Mouse (Mus musculus) embryo, embryonic 10.5 days (tissue): Measurements from ENCODE around the gene Clec2d.

Experiments
- DNase-seq: peaks from one replicate; pipeline ENCODE4 v3.0.0-alpha.2; 2015; ENCODE audit warnings: low spot score

Gene Clec2d

GRCm38 (mm10) chr6:129224090-129224489, 43.7 kb downstream of the Clec2d start:
- DNase-seq = no peak

DNA sequence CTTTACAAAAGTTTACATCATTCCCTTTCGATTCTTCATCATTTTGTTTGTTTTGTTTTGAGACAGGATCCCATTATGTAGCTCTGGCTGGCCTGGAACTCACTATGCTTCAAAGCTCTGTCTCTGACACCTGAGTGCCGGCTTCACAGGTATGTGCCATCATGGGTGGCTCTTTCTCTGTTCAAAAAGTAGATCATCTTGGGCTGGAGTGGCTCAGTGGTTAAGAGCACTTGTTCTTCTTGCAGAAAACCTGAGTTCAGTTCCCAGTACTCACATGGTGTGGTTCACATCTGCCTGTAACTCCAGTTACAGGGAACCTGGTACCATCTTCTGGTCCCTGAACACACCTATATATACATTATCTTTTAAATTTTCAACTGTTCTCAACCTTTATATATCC, 44.7 kb downstream of the Clec2d start:
- DNase-seq = no peak

DNA sequence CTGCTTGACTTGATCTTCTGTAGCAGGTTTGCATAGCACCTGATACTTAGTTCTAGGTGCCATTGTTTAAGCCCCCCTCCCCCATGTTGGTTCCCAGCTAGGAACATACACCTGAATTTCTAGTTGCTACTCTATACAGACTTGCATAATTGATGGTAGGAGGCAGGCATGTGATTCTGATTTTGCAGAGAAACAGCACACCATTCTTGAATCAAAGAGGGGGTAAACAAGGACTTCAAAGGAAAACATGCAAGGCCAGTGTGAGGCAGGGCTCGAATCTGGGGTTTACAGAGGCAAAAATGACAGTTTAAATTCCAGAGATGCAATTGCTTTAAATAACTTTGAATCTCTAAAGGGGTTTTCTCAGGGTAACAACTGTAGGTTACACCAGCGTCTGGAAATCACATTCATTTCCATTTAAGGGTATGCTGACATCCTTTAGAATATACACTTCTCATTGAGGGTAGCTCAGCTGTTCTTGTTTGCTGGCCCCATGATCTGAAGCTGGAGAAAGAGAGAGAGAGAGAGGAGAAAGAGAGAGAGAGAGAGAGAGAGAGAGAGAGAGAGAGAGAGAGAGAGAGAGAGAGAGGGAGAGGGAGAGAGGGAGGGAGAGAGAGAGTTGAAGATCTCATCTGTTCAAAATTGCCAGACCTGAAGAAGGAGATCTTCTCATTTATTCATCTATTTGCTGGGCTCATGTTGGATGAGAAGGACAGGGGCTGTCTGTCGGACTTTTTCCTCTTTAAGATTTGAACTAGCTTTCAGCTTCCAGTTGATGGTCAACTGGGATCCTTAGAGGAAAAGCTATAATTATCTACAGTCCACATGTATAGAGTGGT, 48.7 kb downstream of the Clec2d start:
- no peak for DNase-seq

GRCm38 (mm10) chr6:129229774-129230578, 49.6 kb downstream of the Clec2d start:
- DNase-seq = no peak

DNA sequence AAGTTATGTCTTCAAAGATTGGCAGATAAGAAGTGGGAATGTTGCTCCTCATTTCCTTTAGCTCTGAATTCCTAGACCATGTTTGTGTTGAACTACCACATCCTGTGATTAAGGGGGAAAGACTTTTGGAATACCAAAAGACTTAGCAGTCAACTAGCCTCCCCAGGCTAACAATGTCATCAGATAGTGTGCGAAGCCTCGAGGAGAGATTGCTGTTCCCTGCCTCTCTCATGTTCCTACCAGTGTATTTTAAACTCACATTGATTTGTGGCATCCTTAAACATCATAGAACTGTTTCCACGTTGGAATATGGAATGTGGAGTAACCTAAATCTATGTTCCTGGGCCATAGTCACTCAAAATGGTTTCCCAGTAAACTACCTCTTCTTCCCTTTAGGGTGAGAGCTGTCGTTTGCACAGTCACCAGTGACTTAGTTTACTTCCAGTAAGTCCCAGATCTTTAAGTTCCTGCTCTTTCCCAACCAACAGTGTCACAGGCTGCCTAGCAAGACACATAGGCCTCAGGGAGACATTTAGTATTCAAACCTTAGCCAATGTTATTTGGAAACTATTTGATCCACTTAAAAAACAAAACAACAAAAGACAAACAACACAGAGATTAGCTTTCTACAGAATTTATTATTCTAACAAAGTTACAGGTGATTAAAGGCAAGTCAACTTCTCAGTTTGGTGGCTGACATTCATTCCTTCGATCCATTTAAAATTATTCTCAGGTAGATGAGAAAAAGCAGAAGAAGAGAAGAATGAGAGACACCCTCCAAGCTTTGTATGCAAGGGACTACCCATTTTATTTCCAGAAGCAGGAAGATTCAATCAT, 51.8 kb downstream of the Clec2d start:
- DNase-seq = no peak

DNA sequence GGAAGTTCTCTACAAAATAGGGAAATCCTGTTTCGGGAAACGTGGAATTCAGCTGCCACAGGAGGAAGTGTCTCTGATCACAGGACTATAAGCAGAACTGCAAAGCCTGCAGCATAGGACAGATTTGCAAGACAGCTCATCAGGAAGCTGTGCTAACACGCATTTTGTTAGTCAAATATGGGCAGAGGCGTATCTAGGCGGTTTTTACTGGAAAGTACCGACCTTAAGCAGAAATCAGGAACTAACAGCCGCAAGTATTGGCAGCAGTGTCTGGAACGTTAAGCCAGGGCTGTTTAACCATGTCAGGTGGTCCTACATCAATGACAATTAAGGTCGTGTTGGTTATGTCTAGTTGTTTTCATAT, 52.4 kb downstream of the Clec2d start:
- DNase-seq = no peak

DNA sequence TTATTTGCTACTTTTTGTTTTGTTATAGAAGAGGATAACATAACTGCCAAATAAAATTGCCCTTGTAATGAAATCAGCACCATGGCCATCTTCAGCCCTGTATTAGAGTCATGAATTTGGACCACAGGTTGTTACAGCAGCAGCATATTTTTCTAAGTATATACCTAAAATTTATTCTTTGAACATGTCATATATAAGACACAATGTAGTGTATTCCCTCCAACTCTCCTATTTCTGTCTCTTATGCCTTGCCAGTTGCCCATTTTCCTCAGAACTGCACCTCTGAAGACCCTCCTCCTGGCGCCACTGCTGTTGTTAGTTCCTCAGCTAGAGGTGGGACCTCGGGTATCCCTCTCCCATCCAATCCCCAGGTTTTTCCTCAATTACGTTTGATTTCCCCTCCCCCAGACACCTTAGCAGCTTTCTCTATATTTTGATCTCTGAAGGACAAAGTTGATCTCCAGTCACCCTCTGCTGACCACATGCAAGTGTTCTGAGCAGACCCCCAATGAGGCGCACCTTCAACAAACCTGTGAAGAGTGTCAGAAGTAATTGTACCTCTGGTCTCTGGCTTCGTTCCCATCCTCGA, 53.0 kb downstream of the Clec2d start:
- DNase-seq = no peak

DNA sequence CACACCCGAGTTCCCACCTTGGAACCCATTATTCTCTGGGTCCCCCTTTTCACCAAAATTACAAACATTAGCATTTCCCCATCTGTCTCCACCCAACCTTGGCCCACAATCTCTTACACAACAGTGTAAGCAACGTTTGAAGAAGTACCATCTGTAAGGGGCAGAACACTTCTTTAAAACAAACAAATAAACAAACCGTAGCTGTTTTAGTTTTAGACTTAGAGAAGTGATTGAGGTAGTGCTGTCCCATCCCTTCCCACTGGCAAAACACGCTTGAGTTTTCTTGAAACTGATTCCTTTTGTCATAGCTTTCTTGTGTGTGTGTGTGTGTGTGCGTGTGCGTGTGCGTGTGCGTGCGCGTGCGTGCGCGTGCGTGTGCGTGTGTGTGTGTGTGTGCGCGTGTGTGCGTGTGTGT, 53.5 kb downstream of the Clec2d start:
- DNase-seq = no peak

- no peak for DNase-seq
These were observed 54.3 kb downstream of the Clec2d start for GRCm38 (mm10) chr6:129234456-129235360.

GRCm38 (mm10) chr6:129235855-129236461, 55.5 kb downstream of the Clec2d start:
- DNase-seq = no peak
